Mouse (Mus musculus) heart, embryonic 12.5 days (tissue): Measurements from ENCODE around the gene Paip2b. TPM values are rescaled to one million over a fixed set of nuclear protein-coding genes. Genes with fewer than 3 reads are reported as not detected.
A peak's percentile ranks its signal among the peaks of the same experiment; 100 is the strongest.

ENCODE experiments used
- ATAC-seq: fragments of 200-750 bp; cut with Nextera tagmentation; 2 replicates; pipeline ENCODE4 v1.8.0; 2017; ENCODE audit warnings: moderate TSS enrichment, moderate library complexity; ENCODE audit not compliant: insufficient number of reproducible peaks, low FRiP score
- H3K27ac ChIP-seq: fragments of 300-500 bp; sonication (generic); 2 replicates; pipeline ENCODE4 v1.5.1; 2016; ENCODE audit warnings: mild to moderate bottlenecking, moderate library complexity; ENCODE audit not compliant: poor library complexity, severe bottlenecking
- H3K27me3 ChIP-seq: fragments of 300-500 bp; sonication (generic); replicated peaks from 2 replicates; pipeline ENCODE4 v1.6.1; 2016; ENCODE audit warnings: mild to moderate bottlenecking, moderate library complexity
- H3K36me3 ChIP-seq: fragments of 300-500 bp; sonication (generic); 2 replicates; pipeline ENCODE4 v1.6.1; 2016; ENCODE audit warnings: mild to moderate bottlenecking, moderate library complexity
- H3K4me1 ChIP-seq: fragments of 300-500 bp; sonication (generic); replicated peaks from 2 replicates; pipeline ENCODE4 v1.6.1; 2016; ENCODE audit warnings: mild to moderate bottlenecking
- H3K4me2 ChIP-seq: fragments of 300-500 bp; sonication (generic); 2 replicates; pipeline ENCODE4 v1.6.1; 2016; ENCODE audit warnings: mild to moderate bottlenecking, moderate library complexity
- H3K4me3 ChIP-seq: fragments of 300-500 bp; sonication (generic); 2 replicates; pipeline ENCODE4 v1.5.1; 2016; ENCODE audit warnings: mild to moderate bottlenecking
- H3K9ac ChIP-seq: fragments of 300-500 bp; sonication (generic); 2 replicates; pipeline ENCODE4 v1.6.1; 2016; ENCODE audit warnings: mild to moderate bottlenecking, moderate library complexity
- H3K9me3 ChIP-seq: fragments of 300-500 bp; sonication (generic); replicated peaks from 2 replicates; pipeline ENCODE4 v1.6.1; 2016; ENCODE audit warnings: mild to moderate bottlenecking, moderate library complexity
- WGBS: fragments of 180-500 bp; shearing (Covaris S2); methylation state at CpG from one replicate; pipeline ENCODE4 v1.1.7; 2016; 5-methylcytosine and 5-hydroxymethylcytosine counted together
- polyA plus RNA-seq: library from polyadenylated mRNA; unstranded; fragments of >200 nt; fragmentation: Nextera tagmentation; extraction: Ambion mirVana; gene quantifications from 2 replicates; pipeline ENCODE4 v1.2.1, GENCODE M21; 2016

The Paip2b gene
- polyA plus RNA-seq, 1 experiment from 2014 or later, result 13.6 TPM

DNA sequence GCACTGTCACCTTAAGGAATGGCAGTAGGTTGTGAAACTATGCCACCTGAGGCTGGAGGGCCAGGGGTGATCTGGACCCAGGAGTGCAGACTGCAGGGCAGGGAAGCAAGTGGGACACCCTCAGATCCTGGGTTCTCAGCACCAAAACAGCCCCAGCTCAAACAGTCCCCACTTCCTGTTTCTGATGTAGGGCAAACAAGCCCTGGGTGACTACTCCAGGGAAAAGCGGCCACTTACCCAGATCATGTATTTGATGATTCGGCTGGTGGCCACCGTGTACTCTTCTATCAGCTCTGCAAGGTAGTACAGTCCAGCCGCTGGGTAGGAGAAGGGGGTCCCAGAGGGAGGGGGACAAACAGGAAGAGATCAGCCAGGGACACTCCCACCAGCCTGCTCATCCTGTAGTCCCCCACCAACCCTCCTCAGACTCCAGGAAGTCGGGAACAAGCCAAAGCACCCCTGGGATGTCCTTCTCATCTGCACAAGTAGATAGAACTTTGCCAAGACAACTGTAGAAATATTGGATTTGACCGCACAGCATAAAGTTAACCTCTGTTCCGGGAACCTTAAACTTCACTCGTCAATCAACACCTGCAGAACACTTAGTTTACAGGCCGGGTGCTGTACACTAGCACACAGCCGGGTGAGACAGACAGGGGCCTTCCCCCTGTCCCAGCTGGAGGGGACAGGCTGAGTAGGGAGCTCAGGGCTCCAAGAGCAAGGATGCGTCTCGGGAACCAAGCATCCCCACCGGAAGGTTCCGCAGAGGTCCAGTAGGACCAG is 56.6 kb downstream of the Paip2b start:
- H3K36me3 ChIP-seq, result peaks cover 37% of the 10 kb centered on the region
- H3K4me3 ChIP-seq, result peak overlapping the region; percentile 96
- H3K4me1 ChIP-seq, result peaks cover 16% of the 10 kb centered on the region
- peak; percentile 34 for ATAC-seq
- H3K9ac ChIP-seq, result peak overlapping the region; percentile 95
- no peaks in the 10 kb centered on the region for H3K9me3 ChIP-seq
- 2% methylated on average over 14 of the region's 14 CpGs for WGBS
- peak overlapping the region; percentile 82 for H3K27ac ChIP-seq
- peak overlapping the region; percentile 81 for H3K4me2 ChIP-seq
- H3K27me3 ChIP-seq, result no peaks in the 10 kb centered on the region

DNA sequence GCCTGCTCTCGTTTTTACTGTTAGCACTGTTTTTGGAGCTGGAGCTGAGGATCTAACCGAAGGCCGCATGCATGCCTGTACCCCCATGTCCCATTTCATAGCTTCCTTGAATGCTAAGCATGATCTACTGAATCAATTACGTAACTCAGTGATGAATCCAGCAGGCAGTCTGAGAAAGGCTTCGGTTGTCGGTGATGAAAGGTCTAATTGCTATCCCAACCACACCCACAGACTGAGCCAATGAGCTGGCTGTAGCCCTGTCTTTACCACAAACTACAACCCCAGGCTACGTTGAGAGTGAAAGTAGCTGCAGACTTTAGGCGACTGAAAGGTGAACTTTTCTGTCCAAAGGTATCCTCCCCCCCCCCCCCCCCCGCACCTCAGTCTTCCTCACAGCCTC is 57.4 kb downstream of the Paip2b start:
- Histone ChIP-seq H3K27me3 (no peaks in the 10 kb centered on the region), H3K4me1 (peaks cover 16% of the 10 kb centered on the region), H3K9ac (peak overlapping the region; percentile 95; the same call in 1 of the 2 replicates), H3K9me3 (no peaks in the 10 kb centered on the region), H3K27ac (no peak overlapping the region), H3K4me3 (peak overlapping the region; percentile 96), H3K36me3 (peaks cover 45% of the 10 kb centered on the region), H3K4me2 (peak overlapping the region; percentile 81)
- WGBS, result 67% methylated on average over 9 of the region's 9 CpGs
- no peak for ATAC-seq

DNA sequence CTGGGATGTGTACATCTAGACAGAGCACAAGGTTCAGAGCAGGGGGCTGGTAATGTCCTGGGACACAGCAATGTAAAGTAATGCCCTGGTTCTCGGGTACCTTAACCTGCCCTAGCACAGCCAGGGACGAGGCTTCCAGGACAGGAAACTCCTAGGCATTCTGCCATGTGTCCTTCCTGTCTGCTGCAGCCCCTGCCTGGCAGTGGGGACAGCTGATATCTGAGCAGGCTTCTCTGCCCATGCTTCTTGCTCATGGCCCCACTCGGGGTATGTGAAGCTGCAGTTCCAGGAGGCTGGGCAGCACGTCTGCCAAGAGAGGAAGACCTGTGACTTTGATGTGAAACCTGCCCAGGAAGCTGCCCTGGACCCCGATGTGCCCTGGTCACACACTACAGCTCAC is 63.1 kb downstream of the Paip2b start:
- no peak overlapping the region for H3K4me2 ChIP-seq
- H3K27ac ChIP-seq, result no peak overlapping the region
- no peak overlapping the region for H3K4me3 ChIP-seq
- peaks cover 20% of the 10 kb centered on the region for H3K27me3 ChIP-seq
- 64% methylated on average over 5 of the region's 5 CpGs for WGBS
- no peak for ATAC-seq
- H3K9me3 ChIP-seq, result no peaks in the 10 kb centered on the region
- no peak overlapping the region for H3K9ac ChIP-seq
- peaks cover 51% of the 10 kb centered on the region for H3K36me3 ChIP-seq
- H3K4me1 ChIP-seq, result peaks cover 13% of the 10 kb centered on the region

DNA sequence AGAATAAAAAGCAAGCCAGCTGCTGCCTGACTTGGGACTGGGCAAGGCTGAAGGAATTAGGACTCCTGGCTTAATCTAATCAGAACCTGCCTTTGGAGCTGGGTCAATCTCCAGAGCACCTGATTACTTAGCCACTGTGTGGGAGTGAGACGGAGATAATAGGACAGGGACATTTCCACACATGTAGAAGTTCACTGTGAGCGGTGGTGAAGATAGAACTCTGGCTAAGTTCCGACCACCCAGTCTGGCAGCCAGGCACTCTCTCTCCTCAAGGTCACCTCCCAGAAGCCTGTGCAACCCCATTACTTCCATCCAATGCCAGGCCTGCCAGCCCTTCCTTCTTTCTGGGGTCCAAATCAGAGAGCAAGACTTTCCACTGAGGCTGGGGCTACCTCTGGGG is 64.6 kb downstream of the Paip2b start:
- H3K27me3 ChIP-seq, result peaks cover 35% of the 10 kb centered on the region
- H3K9me3 ChIP-seq, result no peaks in the 10 kb centered on the region
- H3K36me3 ChIP-seq, result peaks cover 37% of the 10 kb centered on the region
- H3K9ac ChIP-seq, result no peak overlapping the region
- 40% methylated on average over 3 of the region's 3 CpGs for WGBS
- peaks cover 24% of the 10 kb centered on the region for H3K4me1 ChIP-seq
- H3K4me2 ChIP-seq, result no peak overlapping the region
- H3K4me3 ChIP-seq, result no peak overlapping the region
- ATAC-seq, result no peak
- H3K27ac ChIP-seq, result no peak overlapping the region

DNA sequence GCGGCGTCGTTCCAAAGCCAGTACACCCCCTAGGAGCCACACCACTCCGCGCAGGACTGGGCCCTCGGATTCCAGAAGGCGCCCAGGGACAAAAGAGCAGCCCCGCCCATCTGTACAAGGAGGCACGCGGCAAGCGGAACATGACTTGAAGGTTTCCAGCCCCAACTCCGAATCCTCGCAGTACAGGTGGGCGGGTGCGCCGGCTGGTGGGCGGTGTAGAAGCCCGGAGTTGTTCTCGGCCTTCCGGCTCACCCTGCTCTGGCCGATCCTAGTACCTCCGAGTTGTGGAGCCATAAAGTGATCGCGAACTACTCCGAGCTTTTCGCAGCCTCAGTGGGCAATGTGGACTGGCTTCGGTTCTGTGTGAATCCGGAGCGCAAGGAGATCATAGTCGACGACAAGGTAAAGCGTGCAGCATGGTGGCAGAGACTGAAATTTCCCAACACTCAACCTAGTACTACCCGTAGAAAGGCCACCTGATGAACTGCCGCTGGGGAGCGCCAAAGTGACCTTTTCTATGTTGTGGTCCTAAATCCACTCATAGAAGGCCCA is 68.6 kb downstream of the Paip2b start:
- ATAC-seq, result peak; percentile 66
- WGBS, result 2% methylated on average over 35 of the region's 35 CpGs

DNA sequence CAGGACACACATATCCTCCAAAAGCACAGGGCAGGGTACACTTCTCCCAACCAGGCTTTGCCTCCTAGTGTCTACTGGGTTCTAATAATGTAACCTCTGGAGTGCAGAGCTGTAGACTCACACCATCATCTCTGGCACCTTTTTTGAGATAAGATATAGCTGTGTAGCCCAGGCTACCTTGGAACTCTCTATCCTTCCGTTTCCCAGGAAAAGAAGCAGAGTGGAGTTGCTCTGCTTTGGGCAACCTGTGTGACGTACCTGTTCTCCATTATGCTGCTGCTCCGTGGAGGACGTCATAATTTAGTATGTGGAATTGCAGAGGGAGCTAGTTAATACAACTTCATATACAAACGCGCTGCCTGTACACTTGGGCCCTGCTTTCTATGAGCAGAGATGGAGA is 69.2 kb downstream of the Paip2b start, which contains the start of gene Ankrd53:
Gene Ankrd53, plus strand, starts transcription at position 301 of the 400 bp plus-strand sequence.
- no peaks in the 10 kb centered on the region for H3K9me3 ChIP-seq
- WGBS, result 30% methylated on average over 6 of the region's 6 CpGs
- peak within 1 kb of the TSS; percentile 45 for H3K4me3 ChIP-seq
- peak within 1 kb of the TSS; percentile 82 for H3K4me2 ChIP-seq
- peak within 1 kb of the TSS; percentile 64 for H3K9ac ChIP-seq
- peaks cover 79% of the 10 kb centered on the region for H3K27me3 ChIP-seq
- peaks cover 23% of the 10 kb centered on the region for H3K4me1 ChIP-seq
- no peak for ATAC-seq
- H3K27ac ChIP-seq, result no peak within 1 kb of the TSS
- H3K36me3 ChIP-seq, result no peaks in the 10 kb centered on the region

More for the DNA sequence above, 68.6 kb downstream of the Paip2b start:
- Histone ChIP-seq H3K4me3 (peak overlapping the region; percentile 45), H3K27ac (no peak overlapping the region), H3K4me2 (peak overlapping the region; percentile 82), H3K27me3 (peaks cover 72% of the 10 kb centered on the region), H3K36me3 (no peaks in the 10 kb centered on the region; the same call in 1 of the 2 replicates), H3K9ac (peak overlapping the region; percentile 64), H3K9me3 (no peaks in the 10 kb centered on the region), H3K4me1 (peaks cover 24% of the 10 kb centered on the region)

DNA sequence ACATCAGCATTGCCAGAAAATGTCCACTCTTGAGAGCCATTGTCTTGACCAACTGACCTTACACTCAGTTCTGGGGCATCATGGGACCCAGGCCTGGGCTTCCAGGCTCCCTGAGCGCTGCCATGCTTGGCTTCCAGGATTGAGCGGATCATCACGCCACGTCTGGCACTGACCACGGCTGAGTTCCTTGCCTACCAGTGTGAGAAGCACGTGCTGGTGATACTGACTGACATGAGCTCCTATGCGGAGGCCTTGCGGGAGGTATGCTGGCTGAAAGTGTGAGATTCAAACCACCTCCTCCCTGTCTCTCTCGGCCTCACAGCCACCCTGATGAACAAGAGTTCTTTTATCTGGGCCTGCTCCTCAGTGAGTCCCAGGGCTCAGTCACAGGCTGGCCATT is 75.5 kb downstream of the Paip2b start:
- Histone ChIP-seq H3K4me3 (no peak overlapping the region), H3K36me3 (no peaks in the 10 kb centered on the region), H3K27me3 (peaks cover 94% of the 10 kb centered on the region), H3K9ac (no peak overlapping the region), H3K27ac (no peak overlapping the region), H3K4me2 (no peak overlapping the region), H3K4me1 (no peaks in the 10 kb centered on the region), H3K9me3 (no peaks in the 10 kb centered on the region)
- WGBS, result 64% methylated on average over 9 of the region's 9 CpGs
- ATAC-seq, result no peak

Other genes with a start within 250 kb of the Paip2b start
- 0.33 and 0.40 TPM in 2 replicates for gene Clec4f, start 175.6 kb downstream of the Paip2b start, polyA plus RNA-seq
- gene Cd207, start 153.9 kb downstream of the Paip2b start, polyA plus RNA-seq, result not detected in 2 replicates
- 0.14 TPM in 1 of 2 replicates, not detected in the other for gene Vax2, start 120.5 kb downstream of the Paip2b start, polyA plus RNA-seq
- gene Atp6v1b1, start 88.8 kb downstream of the Paip2b start, polyA plus RNA-seq, result not detected in 2 replicates
- not detected in 2 replicates for gene Ankrd53, start 69.1 kb downstream of the Paip2b start, polyA plus RNA-seq
- 67.7 and 76.3 TPM in 2 replicates for gene Tex261, start 55.9 kb downstream of the Paip2b start, polyA plus RNA-seq
- gene Nagk, start 36.8 kb downstream of the Paip2b start, polyA plus RNA-seq, result 51.6 and 54.1 TPM in 2 replicates
- gene Zfp638, start 35.4 kb upstream of the Paip2b start, polyA plus RNA-seq, result 53.2 and 56.0 TPM in 2 replicates
- 17.6 and 17.9 TPM in 2 replicates for gene Dysf, start 176.8 kb upstream of the Paip2b start, polyA plus RNA-seq